Mouse (Mus musculus): ENCODE measurements around the gene Oaf.
A peak's percentile ranks its signal among the peaks of the same experiment; 100 is the strongest.

Gene Oaf

GRCm38 (mm10) chr9:43239712-43240593 lies at the start of gene Oaf:
TSS of gene Oaf (minus strand) at chr9:43239911.
- DNase-seq (ENCODE audit: extremely low spot score): peak; percentile 92

GRCm38 (mm10) chr9:43286870-43287269 lies 47.2 kb upstream of the Oaf start:
- DNase-seq (ENCODE audit: extremely low spot score): peak; percentile 90

- no peak for DNase-seq (ENCODE audit: extremely low spot score)
These were observed 45.6 kb upstream of the Oaf start for GRCm38 (mm10) chr9:43285281-43285680.

DNA sequence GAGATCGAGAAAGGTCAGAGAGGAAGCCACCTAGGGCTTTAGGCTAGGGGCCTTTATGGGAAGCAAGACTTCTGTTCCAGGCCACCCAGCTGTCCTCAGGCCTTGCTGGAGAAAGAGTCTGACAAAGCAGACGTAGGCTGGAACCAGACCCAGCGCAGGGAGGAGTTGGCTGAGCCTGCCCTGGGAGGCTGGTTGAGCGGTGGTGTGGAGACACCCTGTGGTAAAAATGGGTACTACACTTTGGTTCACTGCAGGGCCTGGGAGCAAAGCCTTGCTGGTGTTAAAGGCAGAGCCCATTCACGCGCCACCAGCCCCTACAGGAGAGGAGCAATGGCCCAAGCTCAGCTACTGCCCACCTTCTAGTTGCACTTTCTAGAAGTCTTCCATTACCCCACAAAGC lies 44.6 kb upstream of the Oaf start:
- DNase-seq (ENCODE audit: extremely low spot score): peak; percentile 93

- no peak for DNase-seq (ENCODE audit: extremely low spot score)
These were observed 34.0 kb upstream of the Oaf start for GRCm38 (mm10) chr9:43273735-43274134.

- no peak for DNase-seq (ENCODE audit: extremely low spot score)
These were observed 32.2 kb upstream of the Oaf start for GRCm38 (mm10) chr9:43271761-43272518.

- no peak for DNase-seq (ENCODE audit: extremely low spot score)
These were observed 31.1 kb upstream of the Oaf start for GRCm38 (mm10) chr9:43270723-43271252.

DNA sequence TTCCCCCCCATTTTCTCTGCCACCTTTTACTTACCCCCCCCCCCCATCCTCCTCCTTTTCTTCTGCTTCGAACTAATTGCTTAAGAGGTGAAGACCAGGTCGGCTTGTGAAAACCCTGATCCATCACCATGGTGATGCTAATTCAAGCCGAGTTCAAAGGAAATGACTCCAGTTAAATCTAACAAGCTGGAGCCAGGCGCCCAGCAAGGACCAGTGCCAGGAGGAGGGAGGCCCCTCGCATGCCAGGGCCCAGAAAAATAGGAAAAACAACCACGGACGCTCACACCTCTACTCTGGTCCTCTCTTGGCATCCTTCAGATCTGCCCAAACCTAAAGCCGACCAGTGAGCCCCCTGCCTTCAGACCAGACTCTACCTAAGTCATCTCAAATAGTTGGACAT lies 29.5 kb upstream of the Oaf start:
- no peak for DNase-seq (ENCODE audit: extremely low spot score)

DNA sequence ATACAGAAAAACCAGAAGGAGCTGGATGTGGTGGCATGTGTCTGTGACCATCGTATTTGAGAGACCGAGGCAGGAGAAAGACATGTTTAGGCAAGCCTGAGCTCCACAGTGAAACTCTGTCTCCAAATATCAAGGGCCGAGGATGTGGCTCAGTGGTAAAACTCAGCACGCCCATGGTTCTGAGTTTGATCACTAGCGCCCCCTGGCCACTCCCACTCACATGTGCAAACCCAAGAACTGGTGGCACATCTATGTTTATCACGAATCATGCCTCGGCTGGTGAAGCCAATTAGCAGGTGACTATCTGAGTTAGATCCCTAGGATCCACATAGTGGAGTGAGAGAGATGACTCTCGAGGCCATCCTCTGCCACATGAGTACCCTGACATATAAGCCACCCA lies 27.6 kb upstream of the Oaf start:
- DNase-seq (ENCODE audit: extremely low spot score): no peak

GRCm38 (mm10) chr9:43265194-43265593 lies 25.5 kb upstream of the Oaf start:
- no peak for DNase-seq (ENCODE audit: extremely low spot score)

- peak; percentile 76 for DNase-seq (ENCODE audit: extremely low spot score)
These were observed 24.3 kb upstream of the Oaf start for GRCm38 (mm10) chr9:43263946-43264451.

DNA sequence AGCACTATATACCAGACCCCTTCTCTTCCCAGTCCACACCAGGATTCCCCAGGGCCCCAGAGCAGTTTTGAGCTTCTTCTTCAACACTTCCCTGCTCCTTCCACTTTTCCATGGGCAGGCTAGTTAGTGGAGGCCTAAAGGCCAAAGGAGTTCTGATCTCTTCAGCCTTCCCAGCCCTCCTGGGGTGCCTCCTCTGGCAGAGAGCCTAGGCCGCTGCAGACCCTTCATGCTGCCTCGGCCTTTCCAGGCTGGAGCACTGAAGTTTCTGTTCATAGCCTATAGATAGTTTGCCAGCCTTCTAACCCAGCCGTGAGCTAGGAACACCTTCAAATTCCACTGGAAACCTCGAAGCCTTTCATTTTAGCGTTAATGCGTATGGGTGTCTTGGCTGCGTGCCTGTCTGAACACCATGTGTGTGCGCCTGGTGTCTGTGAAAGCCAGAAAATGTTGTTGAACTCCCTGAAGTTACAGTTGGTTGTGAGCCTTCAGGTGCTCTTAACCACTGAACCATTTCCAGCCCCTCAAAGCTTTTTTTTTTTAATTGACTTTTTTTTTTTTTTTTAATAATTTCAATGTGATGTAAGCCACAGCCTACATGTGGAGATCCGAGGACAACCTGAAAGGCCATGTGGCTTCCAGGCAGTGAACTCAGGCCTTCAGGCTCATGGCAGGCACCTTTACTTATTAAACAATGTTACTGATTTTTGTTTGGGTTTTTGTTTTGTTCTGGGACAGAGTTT lies 23.3 kb upstream of the Oaf start:
- DNase-seq (ENCODE audit: extremely low spot score): no peak

DNA sequence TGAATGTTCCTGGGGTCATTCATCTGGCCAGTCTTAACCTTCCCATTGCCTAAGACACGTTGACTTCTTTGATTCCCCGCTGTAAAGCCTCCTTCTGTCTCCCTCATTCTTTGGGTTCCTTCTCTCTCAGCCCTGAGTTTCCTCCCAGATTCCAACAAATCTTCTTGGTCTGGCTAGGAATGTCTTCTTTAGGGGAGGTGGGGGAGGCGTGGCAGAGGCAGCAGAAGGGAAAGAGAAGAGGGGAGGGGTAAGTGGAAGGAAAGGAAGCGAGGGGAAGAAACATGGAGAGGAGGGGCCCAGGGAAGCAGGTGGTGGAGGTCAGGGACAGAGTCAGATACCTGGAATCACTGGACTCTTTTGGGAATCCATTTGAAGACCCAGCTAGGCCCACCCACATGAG lies 22.7 kb upstream of the Oaf start:
- DNase-seq (ENCODE audit: extremely low spot score): no peak

DNA sequence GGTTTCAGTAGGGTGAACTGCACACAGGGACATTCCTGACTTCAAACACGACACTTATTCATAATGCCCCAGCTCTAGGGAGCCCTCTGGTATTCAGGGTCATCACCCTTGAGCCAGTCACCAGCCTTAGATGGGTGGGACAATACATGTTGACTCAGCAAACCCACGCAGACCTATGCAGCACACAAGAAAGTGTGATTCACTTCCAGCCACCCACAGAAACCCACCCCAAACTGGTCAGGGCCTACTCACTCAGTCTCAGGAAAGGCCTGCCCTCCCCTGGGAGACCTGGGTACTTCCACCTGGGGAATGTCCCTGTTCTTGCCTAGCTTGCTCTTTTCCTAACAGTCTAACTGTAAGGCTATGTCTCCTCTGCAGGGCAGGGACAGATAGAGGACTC lies 22.2 kb upstream of the Oaf start:
- peak; percentile 41 for DNase-seq (ENCODE audit: extremely low spot score)

DNA sequence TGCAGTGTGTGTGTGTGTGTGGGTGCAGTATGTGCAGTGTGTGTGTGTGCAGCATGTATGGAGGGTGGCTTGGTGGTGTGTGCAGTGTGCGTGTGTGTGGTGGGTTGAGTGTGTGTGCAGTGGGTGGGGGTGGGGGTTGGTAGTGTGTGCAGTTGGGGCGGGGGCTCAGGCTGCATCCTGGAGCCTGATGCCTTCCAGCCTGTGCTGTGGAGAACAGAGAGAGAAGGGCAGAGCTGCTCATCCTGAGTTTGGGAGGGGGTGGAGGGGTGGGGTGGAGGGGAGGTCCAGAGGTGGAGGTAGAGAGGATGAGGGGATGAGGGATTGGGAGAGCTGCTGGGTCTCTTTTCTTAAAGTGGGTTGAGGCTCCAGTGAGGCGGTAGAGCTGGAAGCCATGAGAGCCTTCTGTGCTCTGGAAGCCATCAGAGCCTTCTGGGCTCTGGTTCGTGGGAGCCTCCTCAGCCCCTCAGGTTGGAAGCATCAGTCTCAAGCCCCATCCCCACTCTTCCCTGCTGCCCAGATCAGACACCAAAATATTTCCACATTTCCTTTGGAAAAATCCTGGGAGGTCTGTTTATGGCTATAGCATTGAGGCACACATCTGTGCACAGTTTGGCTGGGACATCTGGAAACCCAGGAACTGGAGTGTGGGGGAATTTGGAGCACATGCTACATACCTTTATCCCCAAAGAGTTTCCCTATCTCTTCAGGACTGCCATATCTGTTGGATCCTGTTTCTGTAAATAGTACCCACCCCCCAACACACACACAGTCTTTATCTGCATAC lies 21.6 kb upstream of the Oaf start:
- peak; percentile 47 for DNase-seq (ENCODE audit: extremely low spot score)

GRCm38 (mm10) chr9:43260661-43261060 lies 20.9 kb upstream of the Oaf start:
- DNase-seq (ENCODE audit: extremely low spot score): no peak

DNA sequence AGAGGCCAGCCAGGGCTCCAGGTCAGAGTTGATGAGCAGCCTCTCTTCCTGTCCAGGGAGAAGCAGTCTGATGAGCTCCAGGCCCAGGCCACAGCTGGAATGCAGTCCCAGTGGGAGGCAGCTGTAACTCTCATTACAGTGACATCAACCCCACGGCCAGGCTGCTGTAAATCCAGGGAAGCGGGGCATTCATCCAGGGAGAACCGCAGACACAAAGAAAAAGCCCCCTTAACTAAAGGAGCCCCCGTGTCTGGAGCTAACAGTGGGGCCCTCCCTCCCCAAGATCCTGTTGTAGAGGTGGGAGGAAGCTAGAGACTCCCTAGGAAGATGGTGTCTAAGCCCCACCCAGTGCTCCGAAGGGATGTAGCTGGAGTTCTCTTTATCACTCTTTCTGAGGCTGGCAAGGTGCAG lies 13.6 kb upstream of the Oaf start:
- DNase-seq (ENCODE audit: extremely low spot score): no peak

DNA sequence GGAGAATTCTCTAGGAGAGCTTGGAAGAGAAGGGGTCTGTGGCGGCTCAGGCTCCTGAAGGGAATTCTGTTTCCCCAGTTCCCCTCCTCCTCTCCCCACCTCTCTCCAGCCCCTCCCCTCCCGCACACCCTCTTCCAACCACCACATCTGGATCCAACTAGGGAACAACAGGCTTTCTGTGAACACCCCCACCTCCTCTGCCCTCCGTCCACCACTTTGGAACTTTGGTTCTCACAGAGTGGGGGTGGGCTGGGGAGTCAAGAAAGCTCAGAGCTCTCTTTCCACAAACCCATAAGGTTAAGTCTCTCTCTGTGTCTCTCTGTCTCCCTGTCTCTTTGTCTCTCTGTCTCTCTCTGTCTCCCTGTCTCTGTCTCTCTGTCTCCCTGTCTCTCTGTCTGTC lies 13.1 kb upstream of the Oaf start:
- DNase-seq (ENCODE audit: extremely low spot score): peak; percentile 70

DNA sequence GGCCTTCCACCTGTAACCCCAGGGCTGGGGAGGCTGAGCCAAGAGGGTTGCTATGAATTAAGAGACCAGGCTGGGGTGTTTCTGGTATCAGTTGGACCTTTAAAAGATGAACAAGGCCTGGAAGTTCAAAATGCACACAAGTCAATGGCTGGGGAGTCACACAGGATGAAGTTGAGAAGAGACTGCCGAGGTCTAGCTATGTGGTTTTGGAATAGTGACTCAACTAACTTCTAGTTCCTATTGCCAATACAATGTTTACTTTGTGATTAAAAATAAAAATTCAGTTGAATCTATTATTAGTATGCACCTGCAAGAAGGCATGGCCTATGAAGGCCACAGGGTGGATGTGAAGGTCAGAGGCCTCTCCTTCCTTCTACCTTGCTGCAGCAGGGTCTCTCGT lies 12.1 kb upstream of the Oaf start:
- no peak for DNase-seq (ENCODE audit: extremely low spot score)

DNA sequence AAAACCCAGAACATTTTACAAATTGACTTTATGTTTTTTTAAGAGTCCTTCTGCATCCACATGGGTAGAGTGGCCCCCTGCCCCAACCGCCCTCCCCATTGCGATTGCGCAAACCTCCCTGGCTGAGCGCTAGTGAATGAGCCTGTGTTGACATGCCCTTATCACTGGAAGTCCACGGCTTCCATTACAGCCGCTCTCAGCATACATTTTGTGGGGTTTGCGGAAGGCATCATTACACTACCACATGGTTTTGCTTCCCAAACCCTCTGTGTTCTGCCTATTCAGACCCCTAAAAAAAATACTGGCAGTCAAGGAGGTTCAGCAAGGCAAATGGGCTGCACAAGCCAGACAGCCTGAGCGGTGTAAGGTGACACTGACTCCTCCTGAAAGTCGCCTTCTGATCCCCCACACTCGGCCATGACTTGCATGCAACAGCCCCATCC lies 7.0 kb upstream of the Oaf start:
- no peak for DNase-seq (ENCODE audit: extremely low spot score)

Measured in embryo, embryonic 9.5 days (tissue).